Mouse (Mus musculus): ENCODE results near the gene Csnk2a2.
A peak's percentile ranks its signal among the peaks of the same experiment; 100 is the strongest.

Gene Csnk2a2

GRCm38 (mm10) chr8:95411309-95411972 lies 78.4 kb downstream of the Csnk2a2 start:
- peak; percentile 82 for DNase-seq

GRCm38 (mm10) chr8:95409518-95409917 lies 80.3 kb downstream of the Csnk2a2 start:
- peak; percentile 78 for DNase-seq

- no peak for DNase-seq
These were observed 88.7 kb downstream of the Csnk2a2 start for GRCm38 (mm10) chr8:95401091-95401490.

- DNase-seq: no peak
These were observed 90.7 kb downstream of the Csnk2a2 start for GRCm38 (mm10) chr8:95399131-95399530.

GRCm38 (mm10) chr8:95397201-95397600 lies 92.6 kb downstream of the Csnk2a2 start:
- DNase-seq: no peak

- no peak for DNase-seq
These were observed 93.1 kb downstream of the Csnk2a2 start for GRCm38 (mm10) chr8:95396752-95397151.
